ENCODE assay signal across 21 mouse cellular contexts in the genomic region with DNA sequence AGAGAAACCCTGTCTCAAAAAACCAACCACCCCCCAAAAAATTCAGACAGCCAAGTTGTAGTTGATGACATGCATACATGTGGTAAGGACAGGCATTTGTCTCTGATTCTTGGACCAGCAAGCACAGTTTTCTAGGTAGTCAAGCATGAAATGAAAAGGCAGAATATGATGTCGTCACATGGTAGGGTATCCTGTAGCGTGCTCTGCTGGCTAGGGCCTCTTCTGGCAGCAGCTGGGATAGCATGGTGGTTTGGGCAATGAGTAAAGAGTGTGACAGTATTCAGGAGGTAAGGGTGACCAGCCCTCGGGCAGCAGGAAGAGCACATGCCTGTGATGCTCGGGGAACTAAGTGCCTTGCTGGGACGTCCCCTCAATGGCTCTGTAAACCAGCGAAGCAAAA.
DNase-seq lines count a peak whose midpoint lies in the region; ATAC-seq and TF ChIP-seq lines count a peak whose summit lies in the region.
"Had no signal": no experiment of that assay in that cellular context is flagged by ENCODE, and none has a peak within 500 bp of the region (broad histone marks: within the 10 kb centered on the region; RNA-seq: fewer than 3 reads in every experiment).

No protein-coding gene starts in this region.

- no peaks in the 10 kb centered on the region for H3K27me3 ChIP-seq in heart, postnatal 0 days (ENCODE audit: control insufficient read depth, insufficient read depth, low read length)
- H3K27me3 ChIP-seq in liver, embryonic 14.5 days (ENCODE audit: control insufficient read depth, insufficient read depth, low read length): no peaks in the 10 kb centered on the region
- peaks cover 89% of the 10 kb centered on the region for H3K27me3 ChIP-seq in CH12.LX (replicated peaks)
- no peaks in the 10 kb centered on the region for H3K27me3 ChIP-seq in myocyte (ENCODE audit: control insufficient read depth, insufficient read depth, insufficient read length)
- no peaks in the 10 kb centered on the region for H3K27me3 ChIP-seq in hindbrain, embryonic 14.5 days (ENCODE audit: control insufficient read depth, insufficient read depth, low read length)
- H3K27me3 ChIP-seq: heart, embryonic 15.5 days had no signal

- no peak for TF ChIP-seq POLR2A in CH12.LX (IDR thresholded peaks at IDR 0.05; ENCODE audit: low read depth, low read length)
- TF ChIP-seq POLR2A in myocyte (IDR thresholded peaks at IDR 0.05; ENCODE audit: insufficient read length, low read depth): no peak

- H3K79me2 ChIP-seq in CH12.LX (replicated peaks; ENCODE audit: control insufficient read depth, extremely low read depth, insufficient read depth, poor library complexity, severe bottlenecking) (no peaks in the 10 kb centered on the region), myocyte (ENCODE audit: control insufficient read depth, insufficient read depth) (peaks cover 5% of the 10 kb centered on the region)

- TF ChIP-seq CTCF in heart, postnatal 0 days (IDR thresholded peaks at IDR 0.05; ENCODE audit: low read depth): 0 out of 2 replicates have a peak, but pooled peaks have one; percentile 14
- TF ChIP-seq CTCF in liver, embryonic 14.5 days (IDR thresholded peaks at IDR 0.05; ENCODE audit: low read depth): peak; percentile 19; the same call in 1 of the 2 replicates
- TF ChIP-seq CTCF in CH12.LX (conservative IDR thresholded peaks at IDR 0.05 in 1 of 2, IDR thresholded peaks at IDR 0.05 in 1 of 2; ENCODE audit: low read depth in 2 of 2, low read length in 2 of 2): peak in 1 of 2 experiments; percentile 31; a peak in 1 of 4 replicates

- peaks cover 3% of the 10 kb centered on the region; the same call in 1 of the 2 replicates for H3K4me1 ChIP-seq in heart, postnatal 0 days (ENCODE audit: control insufficient read depth, insufficient read depth)
- H3K4me1 ChIP-seq in liver, embryonic 14.5 days (replicated peaks; ENCODE audit: control insufficient read depth in 2 of 2, insufficient read depth in 2 of 2, low read length in 1 of 2): 0 out of 4 replicates have a peak, but pooled peaks cover 0 to 2% of the 10 kb centered on the region in 2 experiments
- H3K4me1 ChIP-seq in CH12.LX (ENCODE audit: control insufficient read depth in 1 of 2, insufficient read depth in 2 of 2): no peaks in the 10 kb centered on the region
- H3K4me1 ChIP-seq in hindbrain, embryonic 14.5 days (replicated peaks; ENCODE audit: control insufficient read depth, insufficient read depth, low read length): peaks cover 21% of the 10 kb centered on the region

- WGBS in heart, postnatal 0 days: 80% methylated on average over 6 of the region's 6 CpGs
- 48% methylated on average over 6 of the region's 6 CpGs for WGBS in liver, embryonic 14.5 days (ENCODE audit: insufficient replicate concordance)
- 76% methylated on average over 6 of the region's 6 CpGs for WGBS in hindbrain, embryonic 14.5 days

- dilution Hi-C loops in CH12.LX (cut with MboI; ENCODE audit: extremely low pct_ligation_motif_present, extremely low pct_unique_long_range_greater_than_20kb, low sequenced_read_pairs): no loop called here

- no peak overlapping the region for H3K27ac ChIP-seq in heart, postnatal 0 days (ENCODE audit: low read depth)
- H3K27ac ChIP-seq in liver, embryonic 14.5 days: no peak overlapping the region
- no peak overlapping the region for H3K27ac ChIP-seq in CH12.LX (ENCODE audit: insufficient read depth, low read depth)
- H3K27ac ChIP-seq in hindbrain, embryonic 14.5 days: no peak overlapping the region
- H3K27ac ChIP-seq: embryonic facial prominence, embryonic 10.5 days; heart, adult 2 months; heart, embryonic 15.5 days had no signal

- 0 out of 2 replicates have a peak, but pooled peaks cover 3% of the 10 kb centered on the region for H3K36me3 ChIP-seq in heart, postnatal 0 days (replicated peaks; ENCODE audit: control insufficient read depth, insufficient read depth, low read length)
- no peaks in the 10 kb centered on the region for H3K36me3 ChIP-seq in liver, embryonic 14.5 days (replicated peaks; ENCODE audit: control insufficient read depth, insufficient read depth, low read depth)
- H3K36me3 ChIP-seq in CH12.LX (replicated peaks in 1 of 2; ENCODE audit: control insufficient read depth in 1 of 2, insufficient read depth in 1 of 2, low read length in 1 of 2) (no peaks in the 10 kb centered on the region), myocyte (ENCODE audit: control insufficient read depth, insufficient read depth) (peaks cover 90% of the 10 kb centered on the region)
- H3K36me3 ChIP-seq in hindbrain, embryonic 14.5 days (replicated peaks; ENCODE audit: control insufficient read depth, insufficient read depth): no peaks in the 10 kb centered on the region
- H3K36me3 ChIP-seq: heart, embryonic 15.5 days had no signal

- no peak overlapping the region for H3K4me2 ChIP-seq in heart, postnatal 0 days (ENCODE audit: low read depth, low read length)
- no peak overlapping the region for H3K4me2 ChIP-seq in liver, embryonic 14.5 days (ENCODE audit: low read depth)
- no peak overlapping the region for H3K4me2 ChIP-seq in CH12.LX (ENCODE audit: insufficient read depth, low read depth, poor library complexity, severe bottlenecking)
- H3K4me2 ChIP-seq in myocyte (ENCODE audit: low read depth): no peak overlapping the region
- no peak overlapping the region for H3K4me2 ChIP-seq in hindbrain, embryonic 14.5 days (replicated peaks)
- H3K4me2 ChIP-seq: heart, embryonic 15.5 days had no signal

- TF ChIP-seq EP300 in heart, postnatal 0 days (IDR thresholded peaks at IDR 0.05; ENCODE audit: low read depth): no peak
- TF ChIP-seq EP300 in liver, embryonic 14.5 days (IDR thresholded peaks at IDR 0.05; ENCODE audit: low read depth): no peak
- TF ChIP-seq EP300 in CH12.LX (IDR thresholded peaks at IDR 0.05; ENCODE audit: low read length): no peak

- no peak overlapping the region for H3ac ChIP-seq in myocyte (ENCODE audit: control insufficient read depth, insufficient read length)

- no peak overlapping the region for H3K9ac ChIP-seq in heart, postnatal 0 days (replicated peaks; ENCODE audit: low read depth, low read length)
- H3K9ac ChIP-seq in liver, embryonic 14.5 days (replicated peaks): no peak overlapping the region
- no peak overlapping the region for H3K9ac ChIP-seq in CH12.LX (ENCODE audit: insufficient read depth, low read depth)
- no peak overlapping the region for H3K9ac ChIP-seq in hindbrain, embryonic 14.5 days
- H3K9ac ChIP-seq: heart, embryonic 15.5 days had no signal

- TF ChIP-seq RAD21 in CH12.LX (IDR thresholded peaks at IDR 0.05; ENCODE audit: low read depth, low read length): no peak

- H3K9me3 ChIP-seq in heart, postnatal 0 days (replicated peaks; ENCODE audit: control insufficient read depth, low read length): no peaks in the 10 kb centered on the region
- no peaks in the 10 kb centered on the region for H3K9me3 ChIP-seq in liver, embryonic 14.5 days (ENCODE audit: control insufficient read depth, low read length)
- no peaks in the 10 kb centered on the region for H3K9me3 ChIP-seq in CH12.LX (replicated peaks; ENCODE audit: low read length)
- no peaks in the 10 kb centered on the region for H3K9me3 ChIP-seq in hindbrain, embryonic 14.5 days (ENCODE audit: control insufficient read depth, low read length)
- H3K9me3 ChIP-seq: embryonic facial prominence, embryonic 10.5 days; heart, embryonic 15.5 days had no signal

- no peak overlapping the region for H3K4me3 ChIP-seq in heart, postnatal 0 days (ENCODE audit: low read depth, low read length)
- H3K4me3 ChIP-seq in liver, embryonic 14.5 days (ENCODE audit: insufficient read depth in 1 of 2, low read depth in 2 of 2, low read length in 2 of 2): no peak overlapping the region
- H3K4me3 ChIP-seq in CH12.LX (replicated peaks in 1 of 3; ENCODE audit: low read depth in 2 of 3, low read length in 2 of 3, poor library complexity in 1 of 3) (no peak overlapping the region), myocyte (no peak overlapping the region)
- no peak overlapping the region for H3K4me3 ChIP-seq in hindbrain, embryonic 14.5 days (replicated peaks; ENCODE audit: low read length)
- H3K4me3 ChIP-seq: embryonic facial prominence, embryonic 10.5 days; erythroblast, embryonic 14.5 days; heart, adult 2 months; heart, embryonic 15.5 days had no signal

- no peak for DNase-seq in heart, postnatal 0 days (ENCODE audit: low spot score)
- DNase-seq in heart, adult 9 months (ENCODE audit: low spot score in 2 of 2): no peak
- no peak for DNase-seq in liver, embryonic 14.5 days (ENCODE audit: low read depth in 3 of 3, low spot score in 3 of 3)
- no peak for DNase-seq in liver
- peak; percentile 4 for DNase-seq in CH12.LX (ENCODE audit: extremely low read depth)
- no peak for DNase-seq in hindbrain, embryonic 14.5 days (ENCODE audit: low spot score)
- DNase-seq in layer of hippocampus, postnatal 25 days (ENCODE audit: extremely low spot score in 1 of 2, low spot score in 1 of 2): no peak
- DNase-seq: adrenal gland, adult 2 months; cerebellum, adult 8-10 months; gastrocnemius, postnatal 25 days; heart, adult 2 months; kidney, adult 9 months; left cerebral cortex, postnatal 4 days; right cerebral cortex, postnatal 14 days; spleen, adult 18-20 months; thymus, postnatal 4 days had no signal

- in situ Hi-C loops in CH12.LX (cut with MboI; ENCODE audit: low pct_ligation_motif_present, low pct_unique_long_range_greater_than_20kb, low sequenced_read_pairs): loop anchor here (25.0 kb wide), 1 partner anchor 397 kb away; no protein-coding TSS in a partner anchor

- ATAC-seq in heart, postnatal 0 days (ENCODE audit: insufficient read depth, low read depth): no peak
- ATAC-seq in liver, embryonic 14.5 days (ENCODE audit: insufficient read depth): no peak
- no peak for ATAC-seq in hindbrain, embryonic 14.5 days (ENCODE audit: low FRiP score)
- ATAC-seq: forebrain, embryonic 14.5 days had no signal

TF ChIP-seq in CH12.LX, 34 proteins besides CTCF, POLR2A, EP300 and RAD21 (continues in another document):
- no peak for TF ChIP-seq JUN (IDR thresholded peaks at IDR 0.05; ENCODE audit: insufficient read depth, low read depth, low read length)
- TF ChIP-seq RCOR1 (conservative IDR thresholded peaks at IDR 0.05; ENCODE audit: low read depth, low read length): no peak
- no peak for TF ChIP-seq MXI1 (IDR thresholded peaks at IDR 0.05; ENCODE audit: low read depth, low read length)
- no peak for TF ChIP-seq ETS1 (conservative IDR thresholded peaks at IDR 0.05; ENCODE audit: low read depth, low read length)
- TF ChIP-seq ZNF384 (IDR thresholded peaks at IDR 0.05; ENCODE audit: low read depth, low read length): no peak
- TF ChIP-seq JUND (conservative IDR thresholded peaks at IDR 0.05; ENCODE audit: low read depth, low read length): no peak

TF ChIP-seq in myocyte, 11 proteins besides CTCF, POLR2A, EP300 and RAD21:
- TF ChIP-seq E2F4 (IDR thresholded peaks at IDR 0.05; ENCODE audit: insufficient read depth): no peak
- peak; percentile 24 for TF ChIP-seq POLR2AphosphoS2 (IDR thresholded peaks at IDR 0.05; ENCODE audit: insufficient read length, low read depth)
